Mouse (Mus musculus) liver, postnatal 0 days (tissue): ENCODE measurements around the gene Meig1.
"Not testable (repeated sequence)": the region's sequence is repeated elsewhere in the genome, so short reads cannot be mapped to it uniquely, and the experiment has no call there.

Experiments used
- CTCF ChIP-seq: sonication (generic); IDR thresholded peaks from 2 replicates; pipeline ENCODE4 v1.5.1; 2016; ENCODE audit warnings: antibody characterized with exemption, low read depth
- EP300 ChIP-seq: IDR thresholded peaks from 2 replicates; pipeline ENCODE4 v1.6.1; 2016; ENCODE audit warnings: antibody characterized with exemption, low read depth, mild to moderate bottlenecking

GRCm38 (mm10) chr2:3397110-3397509, 25.3 kb downstream of the Meig1 start, which contains the start of gene Olah:
- not testable (repeated sequence) for TF ChIP-seq CTCF, EP300
